Mouse (Mus musculus) heart, embryonic 15.5 days (tissue): Measurements from ENCODE around the gene Cdca5. TPM values are rescaled to one million over a fixed set of nuclear protein-coding genes. Genes with fewer than 3 reads are reported as not detected.
A peak's percentile ranks its signal among the peaks of the same experiment; 100 is the strongest.
"Not testable (repeated sequence)": the region's sequence is repeated elsewhere in the genome, so short reads cannot be mapped to it uniquely, and the experiment has no call there.

ENCODE experiments used
- ATAC-seq: fragments of 200-750 bp; cut with Nextera tagmentation; replicated peaks from 2 replicates; pipeline ENCODE4 v1.8.0; 2017; ENCODE audit warnings: low read depth, moderate TSS enrichment; ENCODE audit not compliant: insufficient number of reproducible peaks, insufficient read depth, low FRiP score
- H3K27ac ChIP-seq: fragments of 300-500 bp; sonication (generic); 2 replicates; pipeline ENCODE4 v1.5.1; 2015; ENCODE audit warnings: mild to moderate bottlenecking, inconsistent platforms
- H3K27me3 ChIP-seq: fragments of 300-500 bp; sonication (generic); 2 replicates; pipeline ENCODE4 v1.6.1; 2015; ENCODE audit warnings: inconsistent platforms
- H3K36me3 ChIP-seq: fragments of 300-500 bp; sonication (generic); 2 replicates; pipeline ENCODE4 v1.6.1; 2015; ENCODE audit warnings: mild to moderate bottlenecking, inconsistent platforms
- H3K4me1 ChIP-seq: fragments of 300-500 bp; sonication (generic); replicated peaks from 2 replicates; pipeline ENCODE4 v1.6.1; 2015; ENCODE audit warnings: inconsistent platforms
- H3K4me2 ChIP-seq: fragments of 300-500 bp; sonication (generic); 2 replicates; pipeline ENCODE4 v1.6.1; 2015; ENCODE audit warnings: inconsistent platforms, mild to moderate bottlenecking, moderate library complexity
- H3K4me3 ChIP-seq: fragments of 300-500 bp; sonication (generic); 2 replicates; pipeline ENCODE4 v1.5.1; 2015; ENCODE audit warnings: mild to moderate bottlenecking, inconsistent platforms
- H3K9ac ChIP-seq: fragments of 300-500 bp; sonication (generic); 2 replicates; pipeline ENCODE4 v1.6.1; 2015; ENCODE audit warnings: mild to moderate bottlenecking, inconsistent platforms
- H3K9me3 ChIP-seq: fragments of 300-500 bp; sonication (generic); replicated peaks from 2 replicates; pipeline ENCODE4 v1.6.1; 2016; ENCODE audit warnings: inconsistent platforms
- WGBS: fragments of 180-500 bp; shearing (Covaris S2); methylation state at CpG from one replicate; pipeline ENCODE4 v1.1.7; 2015; ENCODE audit warnings: mixed read lengths; 5-methylcytosine and 5-hydroxymethylcytosine counted together
- polyA plus RNA-seq: library from polyadenylated mRNA; unstranded; fragments of >200 nt; fragmentation: Nextera tagmentation; extraction: Ambion mirVana; gene quantifications from 2 replicates; pipeline ENCODE4 v1.2.1, GENCODE M21; 2015

Gene Cdca5
- polyA plus RNA-seq = 19.6 and 27.2 TPM in 2 replicates

DNA sequence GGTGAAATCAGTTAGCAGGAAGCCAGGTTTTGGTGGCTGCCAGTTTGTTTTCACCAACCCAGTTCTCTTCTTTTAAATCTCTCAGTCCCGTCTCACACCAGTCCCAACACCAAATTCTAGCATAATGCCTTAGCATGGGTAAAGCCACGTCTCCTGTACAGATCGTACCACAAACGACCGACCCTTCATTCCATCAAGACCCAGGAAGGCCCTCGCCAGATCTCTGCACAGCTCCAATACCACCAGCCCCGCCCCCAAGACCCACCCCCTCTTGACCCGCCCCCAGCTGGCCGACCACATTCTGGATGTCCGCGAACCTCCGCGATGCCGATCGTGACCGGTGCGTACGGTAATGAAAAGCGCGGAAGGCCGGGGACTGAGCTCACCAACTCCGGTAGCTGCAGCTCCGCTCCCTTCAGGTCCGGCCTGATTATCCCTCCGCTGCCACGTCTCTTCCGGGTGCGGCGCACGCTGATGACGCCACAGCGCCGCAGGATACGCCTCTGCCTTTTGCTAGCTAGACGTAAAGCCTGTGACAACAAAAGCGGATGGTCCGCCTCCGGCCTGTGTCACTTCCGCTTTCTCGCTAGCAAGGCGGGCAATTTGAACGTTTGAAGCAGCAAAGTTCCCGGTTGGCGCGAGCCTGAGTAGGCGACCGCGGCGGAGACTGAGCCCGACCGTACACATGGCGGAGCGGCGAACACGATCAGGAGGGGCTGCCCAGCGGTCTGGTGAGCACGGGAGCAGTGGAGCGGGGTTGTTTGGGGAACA, at the start of gene Cdca5, which contains the start of gene Zfpl1:
Gene Cdca5 (plus strand): TSS at position 506 of the 771 bp plus-strand sequence.
Gene Zfpl1 (minus strand): TSS at position 479 of the 771 bp plus-strand sequence.
- Histone ChIP-seq H3K4me2 (peak within 1 kb of the TSS; percentile 94), H3K9me3 (no peaks in the 10 kb centered on the region), H3K36me3 (peaks cover 41% of the 10 kb centered on the region), H3K4me3 (peak within 1 kb of the TSS; percentile 87), H3K27me3 (no peaks in the 10 kb centered on the region), H3K4me1 (peaks cover 23% of the 10 kb centered on the region), H3K27ac (peak within 1 kb of the TSS; percentile 66), H3K9ac (peak within 1 kb of the TSS; percentile 72)
- peak; percentile 88 for ATAC-seq
- WGBS = under 1% methylated on average over 58 of the region's 58 CpGs

DNA sequence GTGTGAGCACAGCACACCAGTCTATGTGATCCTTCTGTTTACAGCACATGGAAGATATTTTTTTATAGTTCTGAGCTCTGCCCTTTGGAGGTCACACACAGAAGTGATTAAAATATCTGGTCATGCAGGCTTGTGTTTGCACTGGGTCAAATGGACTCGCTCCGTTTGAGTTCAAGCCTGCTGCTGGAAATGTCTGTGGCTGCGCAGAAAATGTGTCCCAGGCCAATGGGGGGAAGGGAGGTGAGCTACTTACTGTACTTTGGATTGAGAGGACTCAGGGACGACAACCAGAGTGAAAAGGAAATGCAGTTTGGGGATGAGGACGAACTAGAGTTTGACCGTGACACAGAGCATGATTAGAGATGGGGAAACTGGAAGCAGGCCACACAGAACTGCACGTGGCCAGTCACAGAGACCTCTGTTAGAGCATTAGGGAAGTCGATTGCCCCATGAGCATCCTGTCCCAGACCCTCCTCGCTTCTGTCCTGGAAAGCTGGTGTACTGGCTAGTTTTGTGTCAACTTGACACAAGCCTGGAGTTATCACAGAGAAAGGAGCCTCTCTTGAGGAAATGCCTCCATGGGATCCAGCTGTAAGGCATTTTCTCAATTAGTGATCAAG, 48.7 kb upstream of the Cdca5 start:
- Histone ChIP-seq H3K4me2 (no peak overlapping the region), H3K27ac (no peak overlapping the region), H3K9me3 (no peaks in the 10 kb centered on the region), H3K4me3 (no peak overlapping the region), H3K27me3 (no peaks in the 10 kb centered on the region), H3K9ac (no peak overlapping the region), H3K4me1 (no peaks in the 10 kb centered on the region), H3K36me3 (no peaks in the 10 kb centered on the region)
- WGBS = 63% methylated on average over 9 of the region's 9 CpGs
- no peak for ATAC-seq

DNA sequence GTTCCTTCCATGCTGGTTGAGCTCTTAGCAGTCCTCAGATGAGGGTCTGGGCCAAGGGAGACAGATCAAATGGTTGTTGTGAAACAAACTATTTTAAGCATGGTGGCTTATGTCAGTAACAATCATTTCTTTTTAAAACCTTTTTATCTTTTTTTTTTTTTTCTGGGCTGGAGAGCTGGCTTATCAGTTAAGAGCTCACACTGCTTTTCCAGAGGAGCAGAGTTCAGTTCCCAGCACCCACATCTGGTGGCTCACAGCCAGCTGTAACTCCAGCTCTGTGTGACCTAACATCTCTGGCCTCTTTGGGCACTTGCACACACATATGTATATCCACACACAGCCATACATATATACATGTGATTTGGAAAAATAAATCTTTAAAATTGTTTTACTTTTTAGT, 47.1 kb upstream of the Cdca5 start:
- no peaks in the 10 kb centered on the region for H3K4me1 ChIP-seq
- H3K36me3 ChIP-seq = no peaks in the 10 kb centered on the region
- H3K9me3 ChIP-seq = no peaks in the 10 kb centered on the region
- H3K9ac ChIP-seq = no peak overlapping the region
- no peaks in the 10 kb centered on the region for H3K27me3 ChIP-seq
- H3K27ac ChIP-seq = no peak overlapping the region
- ATAC-seq = no peak
- no peak overlapping the region for H3K4me2 ChIP-seq
- no peak overlapping the region for H3K4me3 ChIP-seq

DNA sequence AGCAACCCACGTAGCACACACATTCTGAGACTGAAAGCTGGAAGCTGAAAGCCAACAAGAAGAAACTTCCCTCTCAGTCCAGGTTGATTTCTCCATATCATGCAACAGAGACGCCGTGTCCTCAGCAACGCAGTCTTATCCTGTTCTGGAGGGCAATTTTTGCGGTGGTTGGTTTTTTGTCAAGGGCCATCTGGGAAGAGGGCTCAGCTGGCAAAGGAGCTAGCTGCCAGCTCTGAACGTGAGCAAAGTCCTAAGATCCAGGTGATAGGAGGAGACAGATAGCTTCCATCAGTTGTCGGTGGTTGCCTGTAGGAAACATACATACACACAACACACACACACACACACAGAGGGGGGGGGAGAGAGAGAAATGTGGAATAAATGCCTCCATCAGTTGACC, 46.5 kb upstream of the Cdca5 start:
- Histone ChIP-seq H3K27me3 (no peaks in the 10 kb centered on the region), H3K27ac (no peak overlapping the region), H3K36me3 (no peaks in the 10 kb centered on the region), H3K4me1 (no peaks in the 10 kb centered on the region), H3K4me2 (no peak overlapping the region), H3K9ac (no peak overlapping the region), H3K9me3 (no peaks in the 10 kb centered on the region), H3K4me3 (no peak overlapping the region)
- no peak for ATAC-seq
- 69% methylated on average over 7 of the region's 7 CpGs for WGBS

DNA sequence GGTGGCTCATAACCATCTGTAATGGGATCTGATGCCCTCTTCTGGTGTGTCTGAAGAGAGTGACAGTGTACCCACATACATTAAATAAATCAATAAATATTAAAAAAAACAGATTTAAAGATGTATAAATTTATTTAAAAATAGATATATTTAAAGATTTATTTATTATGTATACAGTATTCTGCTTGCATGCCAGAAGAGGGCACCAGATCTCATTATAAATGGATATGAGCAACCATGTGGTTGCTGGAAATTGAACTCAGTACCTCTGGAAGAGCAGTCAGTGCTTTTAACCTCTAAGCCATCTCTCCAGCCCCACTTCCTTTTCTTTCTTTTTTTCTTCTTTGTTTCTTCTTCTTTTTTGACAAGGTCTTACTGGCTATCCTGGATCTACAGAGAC, 44.8 kb upstream of the Cdca5 start:
- no peak for ATAC-seq

DNA sequence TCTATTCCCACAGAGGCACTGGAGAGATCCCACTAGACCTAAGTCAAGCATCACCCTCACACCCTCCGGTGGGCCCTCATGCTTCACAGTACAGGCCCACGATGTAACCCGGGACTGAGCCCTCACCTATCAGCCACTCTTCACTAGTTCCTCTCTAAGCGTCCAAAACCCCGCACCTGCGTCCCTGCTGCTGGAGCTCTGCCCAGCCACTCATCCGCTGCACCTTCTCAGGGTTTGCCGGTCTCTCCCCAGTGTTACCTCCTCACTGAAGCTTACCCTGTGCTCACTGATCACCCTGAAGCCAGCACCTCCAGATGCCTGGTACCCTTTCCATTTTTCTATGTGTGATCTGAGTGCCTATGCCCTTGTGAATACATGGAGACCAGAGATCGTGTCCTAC, 42.5 kb upstream of the Cdca5 start:
- Histone ChIP-seq H3K9ac (no peak overlapping the region), H3K9me3 (no peaks in the 10 kb centered on the region), H3K27me3 (no peaks in the 10 kb centered on the region), H3K4me2 (no peak overlapping the region), H3K4me3 (no peak overlapping the region), H3K36me3 (no peaks in the 10 kb centered on the region), H3K4me1 (peaks cover 7% of the 10 kb centered on the region), H3K27ac (no peak overlapping the region)
- no peak for ATAC-seq
- 74% methylated on average over 9 of the region's 9 CpGs for WGBS

More for the DNA sequence above, 44.8 kb upstream of the Cdca5 start:
- H3K4me2 ChIP-seq = no peak overlapping the region
- H3K4me1 ChIP-seq = peaks cover under 1% of the 10 kb centered on the region
- H3K27me3 ChIP-seq = no peaks in the 10 kb centered on the region
- no peak overlapping the region for H3K4me3 ChIP-seq
- no peaks in the 10 kb centered on the region for H3K9me3 ChIP-seq
- H3K9ac ChIP-seq = no peak overlapping the region
- H3K27ac ChIP-seq = no peak overlapping the region
- no peaks in the 10 kb centered on the region for H3K36me3 ChIP-seq

DNA sequence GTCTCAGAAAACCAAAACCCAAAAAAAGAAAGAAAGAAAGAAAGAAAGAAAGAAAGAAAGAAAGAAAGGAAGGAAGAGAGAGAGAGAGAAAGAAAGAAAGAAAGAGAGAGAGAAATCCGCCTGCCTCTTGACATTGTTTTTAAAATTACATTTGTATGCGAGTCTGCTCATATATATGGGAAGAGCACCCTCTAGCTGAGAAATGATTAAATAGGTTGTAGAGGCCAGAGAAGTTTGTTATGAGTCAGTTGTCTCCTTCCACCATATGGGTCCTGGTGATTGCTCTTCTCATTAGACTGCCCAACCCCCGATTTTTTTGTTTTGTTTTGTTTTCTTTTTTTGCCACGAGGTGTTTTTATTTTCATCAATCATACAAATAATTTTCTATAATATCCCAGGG, 40.7 kb upstream of the Cdca5 start:
- not testable (repeated sequence) for H3K9me3 ChIP-seq, H3K9ac ChIP-seq, ATAC-seq, H3K4me3 ChIP-seq, H3K27me3 ChIP-seq, H3K4me2 ChIP-seq, H3K27ac ChIP-seq
- Histone ChIP-seq H3K4me1 (peaks cover 18% of the 10 kb centered on the region), H3K36me3 (peaks cover 11% of the 10 kb centered on the region)
- 43% methylated on average over 4 of the region's 4 CpGs for WGBS

DNA sequence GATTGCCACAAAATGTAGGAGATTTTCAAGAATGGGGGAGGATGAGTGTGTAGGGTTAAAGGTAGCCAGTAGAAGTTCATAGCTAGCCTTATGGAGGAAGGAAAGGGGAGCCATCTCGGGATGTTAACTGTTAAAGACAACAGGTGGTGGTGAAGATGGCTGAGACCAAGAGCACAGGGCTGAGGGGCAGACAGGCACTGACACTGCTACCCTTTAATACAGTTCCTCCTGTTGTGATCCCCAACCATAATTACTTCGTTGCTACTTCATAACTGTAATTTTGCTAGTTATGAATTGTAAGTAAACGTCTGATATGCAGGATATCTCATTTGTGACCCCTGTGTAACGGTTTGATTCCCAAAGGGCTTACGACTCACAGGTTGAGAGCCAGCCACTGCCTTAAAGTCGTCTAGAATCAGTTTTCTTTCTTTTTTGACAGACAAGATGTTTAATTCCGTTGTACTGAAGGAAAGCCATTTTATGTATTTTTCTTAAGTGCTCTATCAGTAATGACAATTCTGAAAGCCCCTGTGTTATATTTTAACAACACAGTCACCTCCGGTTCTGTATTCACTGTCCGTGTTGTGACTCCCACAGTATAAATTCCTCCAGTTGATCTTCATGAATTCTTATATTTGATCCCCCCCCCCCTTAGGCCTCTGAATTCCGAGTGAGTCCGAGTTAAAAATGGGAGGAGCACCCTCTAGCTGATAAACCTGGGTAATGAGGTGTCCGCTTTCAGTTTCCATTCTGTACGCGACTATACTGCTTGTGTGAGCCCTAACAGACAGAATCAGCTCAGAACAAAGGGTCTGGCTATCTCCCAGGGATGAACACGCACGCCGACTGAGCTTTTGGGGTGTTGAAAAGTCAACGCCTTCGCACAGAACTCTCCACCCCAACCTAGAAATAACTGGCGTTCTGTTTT, 39.2 kb upstream of the Cdca5 start:
- Histone ChIP-seq H3K36me3 (peaks cover 27% of the 10 kb centered on the region), H3K9me3 (no peaks in the 10 kb centered on the region), H3K27ac (peak overlapping the region; percentile 98), H3K9ac (peak overlapping the region; percentile 64), H3K4me3 (peak overlapping the region; percentile 93), H3K27me3 (no peaks in the 10 kb centered on the region), H3K4me2 (peak overlapping the region; percentile 92), H3K4me1 (peaks cover 18% of the 10 kb centered on the region)
- ATAC-seq = peak; percentile 25; the same call in 1 of the 2 replicates
- WGBS = 13% methylated on average over 20 of the region's 20 CpGs

DNA sequence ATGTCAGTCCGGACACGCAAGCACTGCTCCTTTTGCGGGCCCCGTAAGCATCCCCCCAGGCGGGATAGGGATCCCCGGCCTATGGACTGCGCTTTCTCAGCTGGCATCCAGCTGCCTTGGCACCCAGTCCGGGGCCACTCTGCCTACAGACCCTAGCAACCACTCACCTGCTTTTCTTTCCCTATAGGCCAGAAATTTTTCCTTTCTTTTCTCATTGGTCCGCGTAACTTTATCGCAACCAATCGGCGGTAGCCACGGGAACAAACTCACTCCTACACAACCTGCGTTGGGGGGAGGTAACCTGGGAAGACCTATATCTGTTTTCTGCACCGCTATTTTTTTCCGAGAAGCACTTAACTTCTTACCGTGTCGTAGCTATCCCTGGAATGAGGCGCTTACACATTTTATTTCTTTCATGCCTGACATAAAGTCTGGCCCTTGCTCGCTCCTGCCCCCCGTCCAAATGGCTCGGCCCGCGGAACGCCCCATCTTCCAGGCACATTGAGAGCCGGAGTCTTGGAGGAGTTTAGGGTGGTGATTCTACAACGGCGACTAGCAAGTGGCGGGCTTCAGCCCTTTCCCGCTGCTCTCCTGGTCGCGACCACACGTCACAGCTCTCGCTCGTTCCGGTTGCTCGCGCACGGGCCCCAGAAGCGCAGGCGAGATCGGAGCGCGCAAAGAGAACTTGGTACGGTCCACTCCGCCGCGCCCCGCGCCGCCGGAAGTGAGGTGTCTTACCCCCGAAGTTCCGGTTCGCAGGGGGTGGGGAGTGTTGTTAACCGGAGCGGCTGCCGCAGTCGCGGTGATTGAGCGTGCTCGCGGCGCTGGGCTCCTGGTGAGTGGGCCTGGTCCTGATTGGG, 38.3 kb upstream of the Cdca5 start, which contains the start of gene Syvn1:
Gene Syvn1 (plus strand): TSS at position 283 of the 860 bp plus-strand sequence.
- H3K4me2 ChIP-seq = peak within 1 kb of the TSS; percentile 92
- peak within 1 kb of the TSS; percentile 84 for H3K9ac ChIP-seq
- ATAC-seq = peak; percentile 92
- H3K27me3 ChIP-seq = no peaks in the 10 kb centered on the region
- H3K36me3 ChIP-seq = peaks cover 36% of the 10 kb centered on the region
- H3K9me3 ChIP-seq = no peaks in the 10 kb centered on the region
- H3K4me1 ChIP-seq = peaks cover 18% of the 10 kb centered on the region
- H3K4me3 ChIP-seq = peak within 1 kb of the TSS; percentile 93
- under 1% methylated on average over 65 of the region's 65 CpGs for WGBS
- peak within 1 kb of the TSS; percentile 98 for H3K27ac ChIP-seq

DNA sequence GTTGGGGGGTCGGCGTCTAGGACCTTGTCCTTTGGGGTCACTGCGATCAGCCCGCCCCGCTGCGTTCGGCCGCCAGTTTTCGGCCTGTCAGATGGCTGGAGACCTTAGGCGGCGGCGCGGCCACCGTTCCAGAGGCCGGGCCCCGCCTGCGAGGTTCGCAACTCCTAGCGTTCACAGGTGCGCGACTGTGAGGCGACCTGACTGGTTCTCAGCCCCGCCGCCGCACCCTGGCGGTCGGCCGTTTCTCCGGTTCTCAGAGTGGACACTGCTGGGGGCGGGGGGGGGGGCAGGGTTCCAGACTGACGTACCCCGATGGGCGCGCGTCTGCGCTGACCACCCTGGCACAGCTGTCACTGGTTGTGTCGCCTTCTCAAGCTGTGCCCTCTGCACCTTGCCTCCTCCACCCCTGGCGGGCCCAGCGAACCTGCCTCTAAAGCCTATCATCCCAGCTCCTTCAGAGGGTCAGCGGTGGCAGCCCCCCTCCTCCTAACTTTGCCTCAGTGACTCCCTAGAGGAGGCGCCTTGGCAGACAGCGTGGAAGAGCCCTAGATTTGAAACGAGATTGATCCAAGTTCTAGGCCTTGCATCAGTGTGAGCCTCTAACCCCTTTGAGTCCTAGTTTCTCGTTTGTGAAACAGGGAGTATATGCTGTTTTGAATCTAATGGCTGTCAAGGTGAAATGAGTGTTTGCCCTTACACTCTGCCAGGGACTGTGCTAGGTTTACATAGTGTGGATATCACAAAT, 37.5 kb upstream of the Cdca5 start:
- WGBS = 2% methylated on average over 37 of the region's 44 CpGs
- Histone ChIP-seq H3K27ac (peak overlapping the region; percentile 98), H3K4me1 (peaks cover 18% of the 10 kb centered on the region), H3K9ac (peak overlapping the region; percentile 84), H3K36me3 (peaks cover 44% of the 10 kb centered on the region), H3K9me3 (no peaks in the 10 kb centered on the region), H3K4me2 (peak overlapping the region; percentile 92), H3K27me3 (no peaks in the 10 kb centered on the region), H3K4me3 (peak overlapping the region; percentile 93)
- ATAC-seq = peak; percentile 12; the same call in 1 of the 2 replicates
